Mouse (Mus musculus) MEL (cell line): ENCODE data around the gene Card11. TPM values are rescaled to one million over a fixed set of nuclear protein-coding genes. Genes with fewer than 3 reads are reported as not detected.
A peak's percentile ranks its signal among the peaks of the same experiment; 100 is the strongest.

ENCODE experiments used
- DNase-seq: peaks from one replicate; pipeline ENCODE4 v3.0.0; 2011; ENCODE audit warnings: low read depth, low spot score
- H3K27ac ChIP-seq: 2 replicates; pipeline ENCODE4 v1.5.1; 2012; ENCODE audit warnings: low read depth, mild to moderate bottlenecking, control low read depth, low read length, moderate library complexity; ENCODE audit not compliant: control insufficient read depth
- H3K27me3 ChIP-seq, 2 experiments: fragments of 150-350 bp in 1 of 2; sonication (generic) in 1 of 2; 2 replicates each; pipeline ENCODE4 v1.6.1; 2012; ENCODE audit warnings: low read length in 2 of 2, mild to moderate bottlenecking in 2 of 2, improper control_type of control experiment in 1 of 2, moderate library complexity in 1 of 2; ENCODE audit not compliant: insufficient read depth in 2 of 2, control insufficient read depth in 1 of 2
- H3K36me3 ChIP-seq, 2 experiments: 2 replicates each; pipeline ENCODE4 v1.6.1; 2012 to 2014; ENCODE audit warnings: low read length in 2 of 2, improper control_type of control experiment in 1 of 2, inconsistent platforms in 1 of 2, mild to moderate bottlenecking in 1 of 2; ENCODE audit not compliant: insufficient read depth in 2 of 2, control insufficient read depth in 1 of 2
- H3K4me1 ChIP-seq, 2 experiments: fragments of 150-350 bp in 1 of 2; sonication (generic) in 1 of 2; 2 replicates each; pipeline ENCODE4 v1.6.1; 2012; ENCODE audit warnings: low read length in 2 of 2, improper control_type of control experiment in 1 of 2, mild to moderate bottlenecking in 1 of 2; ENCODE audit not compliant: insufficient read depth in 2 of 2, control insufficient read depth in 1 of 2
- H3K4me3 ChIP-seq, 2 experiments: fragments of 150-350 bp in 1 of 2; sonication (generic) in 1 of 2; 2 replicates each; pipeline ENCODE4 v1.5.1; 2012; ENCODE audit warnings: low read depth in 2 of 2, low read length in 2 of 2, mild to moderate bottlenecking in 2 of 2, moderate library complexity in 2 of 2, control low read depth in 1 of 2, improper control_type of control experiment in 1 of 2; ENCODE audit not compliant: control insufficient read depth in 1 of 2, insufficient read depth in 1 of 2
- H3K79me2 ChIP-seq: 2 replicates; pipeline ENCODE4 v1.6.1; 2012; ENCODE audit warnings: mild to moderate bottlenecking, low read length, moderate library complexity; ENCODE audit not compliant: control insufficient read depth, poor library complexity, insufficient read depth
- H3K9ac ChIP-seq: 2 replicates; pipeline ENCODE4 v1.6.1; 2012; ENCODE audit warnings: low read depth, mild to moderate bottlenecking, control low read depth, low read length, moderate library complexity; ENCODE audit not compliant: control insufficient read depth, poor library complexity, severe bottlenecking
- H3K9me3 ChIP-seq: fragments of 150-350 bp; sonication (generic); replicated peaks from 2 replicates; pipeline ENCODE4 v1.6.1; 2012; ENCODE audit warnings: mild to moderate bottlenecking, low read length, improper control_type of control experiment, moderate library complexity; ENCODE audit not compliant: insufficient read depth
- BHLHE40 ChIP-seq: IDR thresholded peaks from 2 replicates; pipeline ENCODE4 v1.6.1; 2012; ENCODE audit warnings: low read depth, mild to moderate bottlenecking, inconsistent platforms, low read length, improper control_type of control experiment, borderline replicate concordance
- CHD1 ChIP-seq: IDR thresholded peaks from 2 replicates; pipeline ENCODE4 v1.6.1; 2012; ENCODE audit warnings: low read depth, mild to moderate bottlenecking, inconsistent platforms, low read length, improper control_type of control experiment
- CTCF ChIP-seq, 3 experiments: IDR thresholded peaks in 2 of 3; conservative IDR thresholded peaks in 1 of 3; 2 replicates each; pipeline ENCODE4 v1.5.1; 2011 to 2012; ENCODE audit warnings: low read length in 3 of 3, low read depth in 2 of 3, mild to moderate bottlenecking in 2 of 3, improper control_type of control experiment in 1 of 3, inconsistent platforms in 1 of 3, mixed read lengths in 1 of 3, moderate library complexity in 1 of 3; ENCODE audit not compliant: control insufficient read depth in 1 of 3, insufficient read depth in 1 of 3, poor library complexity in 1 of 3, severe bottlenecking in 1 of 3
- E2F4 ChIP-seq: IDR thresholded peaks from 2 replicates; pipeline ENCODE4 v1.6.1; 2011; ENCODE audit warnings: low read depth, low read length, improper control_type of control experiment, borderline replicate concordance
- EP300 ChIP-seq, 2 experiments: IDR thresholded peaks; 2 replicates each; pipeline ENCODE4 v1.6.1; 2011; ENCODE audit warnings: improper control_type of control experiment in 2 of 2, low read length in 2 of 2, low read depth in 1 of 2, mild to moderate bottlenecking in 1 of 2
- GABPA ChIP-seq: IDR thresholded peaks from 2 replicates; pipeline ENCODE4 v1.6.1; 2012; ENCODE audit warnings: low read depth, mild to moderate bottlenecking, inconsistent platforms, low read length, improper control_type of control experiment, moderate library complexity
- HCFC1 ChIP-seq: IDR thresholded peaks from 2 replicates; pipeline ENCODE4 v1.6.1; 2012; ENCODE audit warnings: low read depth, mild to moderate bottlenecking, inconsistent platforms, low read length, improper control_type of control experiment, moderate library complexity
- KAT2A ChIP-seq: conservative IDR thresholded peaks from 2 replicates; pipeline ENCODE4 v1.6.1; 2012; ENCODE audit warnings: low read depth, low read length, improper control_type of control experiment, inconsistent platforms
- MXI1 ChIP-seq: IDR thresholded peaks from 2 replicates; pipeline ENCODE4 v1.6.1; 2011; ENCODE audit warnings: mild to moderate bottlenecking, low read depth, low read length, improper control_type of control experiment
- MYB ChIP-seq: IDR thresholded peaks from 2 replicates; pipeline ENCODE4 v1.6.1; 2011; ENCODE audit warnings: mild to moderate bottlenecking, low read depth, low read length, improper control_type of control experiment
- MYC ChIP-seq: IDR thresholded peaks from 2 replicates; pipeline ENCODE4 v1.6.1; 2011; ENCODE audit warnings: low read depth, mild to moderate bottlenecking, low read length, improper control_type of control experiment, moderate library complexity
- NELFE ChIP-seq: IDR thresholded peaks from 2 replicates; pipeline ENCODE4 v1.6.1; 2011; ENCODE audit warnings: low read depth, low read length, improper control_type of control experiment
- NRF1 ChIP-seq: IDR thresholded peaks from 2 replicates; pipeline ENCODE4 v1.6.1; 2014; ENCODE audit warnings: low read depth, mild to moderate bottlenecking, inconsistent platforms, low read length, improper control_type of control experiment, moderate library complexity; ENCODE audit not compliant: poor library complexity, insufficient read depth, severe bottlenecking
- POLR2A ChIP-seq, 2 experiments: IDR thresholded peaks; 2 replicates each; pipeline ENCODE4 v1.6.1; 2011 to 2012; ENCODE audit warnings: low read length in 2 of 2, mild to moderate bottlenecking in 2 of 2, control low read depth in 1 of 2, improper control_type of control experiment in 1 of 2, low read depth in 1 of 2, moderate library complexity in 1 of 2; ENCODE audit not compliant: control insufficient read depth in 1 of 2, insufficient read depth in 1 of 2, poor library complexity in 1 of 2
- POLR2AphosphoS5 ChIP-seq: IDR thresholded peaks from 2 replicates; pipeline ENCODE4 v1.6.1; 2012; ENCODE audit warnings: low read depth, borderline replicate concordance, mild to moderate bottlenecking, inconsistent platforms, low read length, moderate library complexity, mixed read lengths
- SMC3 ChIP-seq: IDR thresholded peaks from 2 replicates; pipeline ENCODE4 v1.6.1; 2011; ENCODE audit warnings: low read depth, low read length, improper control_type of control experiment
- TBP ChIP-seq: IDR thresholded peaks from 2 replicates; pipeline ENCODE4 v1.8.0; 2011; ENCODE audit warnings: low read depth, low read length, improper control_type of control experiment
- USF1 ChIP-seq: IDR thresholded peaks from 2 replicates; pipeline ENCODE4 v1.6.1; 2014; ENCODE audit warnings: low read depth, mild to moderate bottlenecking, inconsistent platforms, low read length, improper control_type of control experiment, moderate library complexity
- USF2 ChIP-seq, 2 experiments: IDR thresholded peaks; 2 replicates each; pipeline ENCODE4 v1.6.1; 2011 to 2012; ENCODE audit warnings: improper control_type of control experiment in 2 of 2, low read length in 2 of 2, borderline replicate concordance in 1 of 2, inconsistent platforms in 1 of 2, low read depth in 1 of 2, mild to moderate bottlenecking in 1 of 2; ENCODE audit not compliant: insufficient read depth in 1 of 2
- ZC3H11A ChIP-seq: IDR thresholded peaks from 2 replicates; pipeline ENCODE4 v1.6.1; 2012; ENCODE audit warnings: low read depth, mild to moderate bottlenecking, inconsistent platforms, low read length, improper control_type of control experiment
- ZKSCAN1 ChIP-seq: IDR thresholded peaks from 2 replicates; pipeline ENCODE4 v1.6.1; 2012; ENCODE audit warnings: low read depth, mild to moderate bottlenecking, inconsistent platforms, low read length, improper control_type of control experiment, moderate library complexity
- ZMIZ1 ChIP-seq: IDR thresholded peaks from 2 replicates; pipeline ENCODE4 v1.6.1; 2012; ENCODE audit warnings: low read depth, mild to moderate bottlenecking, inconsistent platforms, low read length, improper control_type of control experiment, moderate library complexity
- polyA plus RNA-seq, 2 experiments: library from polyadenylated mRNA; stranded (reverse) in 1 of 2; unstranded in 1 of 2; fragments of >175 nt in 1 of 2; fragments of >200 nt in 1 of 2; gene quantifications; 2 replicates each; pipeline versions ENCODE4 v1.2.1 to v1.2.4; 2012; ENCODE audit warnings: low replicate concordance in 2 of 2, low read depth in 1 of 2; ENCODE audit not compliant: insufficient read length in 2 of 2, insufficient read depth in 1 of 2, missing spikeins in 1 of 2
- total RNA-seq: library from RNA; depleted of rRNA; stranded (reverse); fragments of 300-350 nt; gene quantifications from 2 replicates; pipeline ENCODE4 v1.2.3, GENCODE M21; 2012

Card11 gene
- total and polyA plus RNA-seq, 3 experiments = not detected

GRCm38 (mm10) chr5:141025635-141026034, 25.3 kb upstream of the Card11 start:
- no peak for TF ChIP-seq TBP
- no peak for TF ChIP-seq KAT2A
- TF ChIP-seq ZKSCAN1 = no peak
- no peak for TF ChIP-seq HCFC1
- no peak for TF ChIP-seq MYB
- TF ChIP-seq ZC3H11A = no peak
- no peak for TF ChIP-seq EP300 (IDR thresholded peaks at IDR 0.05; ENCODE audit: low read depth in 1 of 2, low read length in 2 of 2)
- TF ChIP-seq NELFE = no peak
- no peak for TF ChIP-seq GABPA
- TF ChIP-seq BHLHE40 = no peak
- TF ChIP-seq ZMIZ1 = no peak
- no peak for TF ChIP-seq MXI1
- no peak for TF ChIP-seq USF1
- TF ChIP-seq POLR2AphosphoS5 = no peak
- TF ChIP-seq CHD1 = no peak
- TF ChIP-seq NRF1 = no peak
- no peak for TF ChIP-seq POLR2A (IDR thresholded peaks at IDR 0.05; ENCODE audit: control insufficient read depth in 1 of 2, insufficient read depth in 1 of 2, low read depth in 1 of 2, low read length in 2 of 2, poor library complexity in 1 of 2)
- TF ChIP-seq E2F4 = no peak
- TF ChIP-seq MYC = no peak
- no peaks in the 10 kb centered on the region for H3K9me3 ChIP-seq
- no peak overlapping the region for H3K9ac ChIP-seq
- H3K27ac ChIP-seq = no peak overlapping the region
- no peaks in the 10 kb centered on the region for H3K27me3 ChIP-seq
- H3K4me1 ChIP-seq = no peaks in the 10 kb centered on the region
- H3K36me3 ChIP-seq = no peaks in the 10 kb centered on the region
- H3K79me2 ChIP-seq = no peaks in the 10 kb centered on the region
- no peak overlapping the region for H3K4me3 ChIP-seq
- DNase-seq = no peak

- no peaks in the 10 kb centered on the region for H3K4me1 ChIP-seq
- H3K36me3 ChIP-seq = no peaks in the 10 kb centered on the region
- no peak overlapping the region for H3K4me3 ChIP-seq
- peak; percentile 8 for DNase-seq
- H3K27ac ChIP-seq = no peak overlapping the region
- no peaks in the 10 kb centered on the region for H3K79me2 ChIP-seq
- peak; percentile 19 to 54 (median 40); a peak in 5 of 6 replicates for TF ChIP-seq CTCF (IDR thresholded peaks at IDR 0.05 in 2 of 3, conservative IDR thresholded peaks at IDR 0.05 in 1 of 3; ENCODE audit: control insufficient read depth in 1 of 3, insufficient read depth in 1 of 3, low read depth in 2 of 3, low read length in 3 of 3, poor library complexity in 1 of 3, severe bottlenecking in 1 of 3)
- TF ChIP-seq SMC3 = 0 out of 2 replicates have a peak, but pooled peaks have one; percentile 17
- TF ChIP-seq USF2 (IDR thresholded peaks at IDR 0.05; ENCODE audit: borderline replicate concordance in 1 of 2, insufficient read depth in 1 of 2, low read depth in 1 of 2, low read length in 2 of 2) = no peak
- H3K9me3 ChIP-seq = no peaks in the 10 kb centered on the region
- H3K27me3 ChIP-seq = no peaks in the 10 kb centered on the region
- H3K9ac ChIP-seq = no peak overlapping the region
Observed at GRCm38 (mm10) chr5:141024435-141024834, 24.1 kb upstream of the Card11 start.
